Mouse (Mus musculus): Measurements from ENCODE around the gene Avpi1. TPM values are rescaled to one million over a fixed set of nuclear protein-coding genes. Genes with fewer than 3 reads are reported as not detected.

Gene Avpi1
- polyA plus RNA-seq (2014; fragmentation: Illumina TruSeq; extraction: RNeasy Lipid Tissue Mini Kit (QIAGEN cat#74804); ENCODE audit: low read depth, low replicate concordance), result 31.0 TPM

GRCm38 (mm10) chr19:42128787-42129508, at the start of gene Avpi1:
TSS of gene Avpi1 (minus strand) at chr19:42129059.

GRCm38 (mm10) chr19:42163764-42164163, 34.9 kb upstream of the Avpi1 start, which contains the start of gene Zfyve27:
TSS of gene Zfyve27 (plus strand) at chr19:42163951.

DNA sequence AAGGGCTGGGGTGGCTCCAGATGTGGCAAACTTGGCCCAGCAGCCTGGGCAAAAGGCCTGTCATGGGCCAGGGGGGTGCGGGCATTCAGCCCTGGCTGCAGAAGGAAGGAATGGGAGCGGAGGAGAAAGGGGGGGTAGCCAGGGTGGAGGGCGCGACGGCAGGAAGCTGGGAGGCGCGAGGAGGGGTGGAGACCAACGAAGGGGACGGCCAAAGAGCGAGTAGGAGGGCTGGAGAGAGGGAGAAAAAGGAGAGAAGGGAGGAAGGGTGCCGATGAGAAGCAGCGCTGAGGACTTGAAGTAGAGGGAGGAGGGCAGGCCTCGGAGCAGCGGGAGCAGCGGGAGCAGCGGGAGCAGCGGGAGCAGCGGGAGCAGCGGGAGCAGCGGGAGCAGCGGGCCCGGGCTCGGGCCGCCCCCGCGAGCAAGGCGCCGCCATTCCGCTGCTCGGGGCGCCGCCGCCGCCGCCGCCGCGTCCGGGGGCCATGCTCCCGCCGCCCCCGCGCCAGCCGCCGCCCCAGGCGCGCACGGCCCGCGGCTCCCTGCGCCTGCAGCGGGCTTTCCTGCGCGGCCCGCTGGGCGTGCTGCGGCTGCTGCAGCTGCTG, 18.4 kb upstream of the Avpi1 start, which contains the start of gene Marveld1:
Gene Marveld1 (plus strand): TSS at position 231 of the 599 bp plus-strand sequence.

DNA sequence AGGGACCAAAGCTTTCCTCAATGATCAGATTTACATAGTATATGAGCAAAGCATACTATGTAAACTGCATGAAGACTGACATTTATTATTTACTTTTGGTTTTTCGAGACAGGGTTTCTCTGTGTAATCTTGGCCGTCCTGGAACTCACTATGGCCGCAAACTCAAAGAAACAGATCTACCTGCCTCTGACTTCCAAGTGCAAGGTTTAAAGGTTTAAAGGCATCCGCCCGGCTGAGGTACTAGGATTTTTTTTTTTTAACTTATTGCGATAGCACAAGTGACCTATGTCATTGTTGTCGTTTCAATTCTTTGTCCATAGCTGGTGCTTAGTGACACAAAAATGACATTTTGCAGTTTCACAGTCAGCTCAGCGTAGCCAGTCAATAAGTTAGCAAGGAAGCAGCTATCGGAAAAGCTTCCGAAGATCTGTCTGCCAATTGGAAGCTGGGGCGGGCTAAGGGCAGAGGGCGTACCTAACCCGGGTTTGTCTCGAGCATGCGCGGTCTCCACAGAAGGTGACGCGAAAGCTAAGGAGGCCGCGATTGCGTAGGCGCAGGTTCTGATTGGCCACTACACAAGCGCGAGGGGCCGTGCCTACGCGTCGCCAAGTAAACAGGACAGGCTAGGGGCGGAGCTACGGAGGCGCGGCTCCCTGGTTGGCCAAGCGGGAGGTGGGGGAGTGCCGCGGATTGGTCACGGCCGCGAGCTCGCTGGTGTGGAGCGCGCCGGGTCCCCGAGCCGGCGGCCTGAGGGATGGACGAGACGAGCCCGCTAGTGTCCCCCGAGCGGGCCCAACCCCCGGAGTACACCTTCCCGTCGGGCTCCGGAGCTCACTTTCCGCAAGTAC, 38.9 kb downstream of the Avpi1 start, which contains the start of gene Pi4k2a:
Gene Pi4k2a (plus strand): TSS at position 723 of the 848 bp plus-strand sequence.

DNA sequence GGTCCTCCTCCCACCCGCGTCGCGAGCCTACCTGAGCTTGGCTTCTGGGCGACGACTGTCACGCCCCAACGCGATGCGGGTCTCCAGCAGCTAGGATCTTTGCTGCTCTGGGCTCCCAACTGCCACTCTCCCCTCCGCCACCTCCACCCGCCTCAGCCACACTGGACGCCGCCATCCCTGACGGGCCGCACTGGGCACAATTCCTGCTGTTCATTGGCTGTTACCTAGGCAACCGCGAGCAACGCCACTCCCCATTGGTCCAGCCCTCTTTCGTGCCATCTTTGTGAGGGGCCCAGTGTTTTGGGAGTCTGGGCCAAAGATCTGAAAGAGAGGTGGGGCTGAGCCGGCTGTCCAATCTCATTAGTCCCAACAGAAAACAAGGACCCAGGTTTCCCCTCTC, 42.7 kb downstream of the Avpi1 start, which contains the start of gene Morn4:
Gene Morn4 (minus strand): TSS at position 192 of the 400 bp plus-strand sequence.

Other genes starting within 250 kb of the Avpi1 start
- gene Rrp12, start 232.9 kb downstream of the Avpi1 start, polyA plus RNA-seq (2014; fragmentation: Illumina TruSeq; extraction: RNeasy Lipid Tissue Mini Kit (QIAGEN cat#74804); ENCODE audit: low read depth, low replicate concordance), result 5.9 TPM
- gene Pgam1, start 217.1 kb downstream of the Avpi1 start, polyA plus RNA-seq (2014; fragmentation: Illumina TruSeq; extraction: RNeasy Lipid Tissue Mini Kit (QIAGEN cat#74804); ENCODE audit: low read depth, low replicate concordance), result 174 TPM
- gene Exosc1, start 195.6 kb downstream of the Avpi1 start, polyA plus RNA-seq (2014; fragmentation: Illumina TruSeq; extraction: RNeasy Lipid Tissue Mini Kit (QIAGEN cat#74804); ENCODE audit: low read depth, low replicate concordance), result 25.6 TPM
- gene Zdhhc16, start 195.6 kb downstream of the Avpi1 start, polyA plus RNA-seq (2014; fragmentation: Illumina TruSeq; extraction: RNeasy Lipid Tissue Mini Kit (QIAGEN cat#74804); ENCODE audit: low read depth, low replicate concordance), result 39.8 TPM
- gene Mms19, start 147.9 kb downstream of the Avpi1 start, polyA plus RNA-seq (2014; fragmentation: Illumina TruSeq; extraction: RNeasy Lipid Tissue Mini Kit (QIAGEN cat#74804); ENCODE audit: low read depth, low replicate concordance), result 31.2 TPM
- 18.2 TPM for gene Ubtd1, start 147.3 kb downstream of the Avpi1 start, polyA plus RNA-seq (2014; fragmentation: Illumina TruSeq; extraction: RNeasy Lipid Tissue Mini Kit (QIAGEN cat#74804); ENCODE audit: low read depth, low replicate concordance)
- not detected for gene Ankrd2, start 93.1 kb downstream of the Avpi1 start, polyA plus RNA-seq (2014; fragmentation: Illumina TruSeq; extraction: RNeasy Lipid Tissue Mini Kit (QIAGEN cat#74804); ENCODE audit: low read depth, low replicate concordance)
- gene Hoga1, start 83.4 kb downstream of the Avpi1 start, polyA plus RNA-seq (2014; fragmentation: Illumina TruSeq; extraction: RNeasy Lipid Tissue Mini Kit (QIAGEN cat#74804); ENCODE audit: low read depth, low replicate concordance), result 11.6 TPM
- 57.8 TPM for gene 4933411K16Rik, start 76.8 kb downstream of the Avpi1 start, polyA plus RNA-seq (2014; fragmentation: Illumina TruSeq; extraction: RNeasy Lipid Tissue Mini Kit (QIAGEN cat#74804); ENCODE audit: low read depth, low replicate concordance)
- 15.0 TPM for gene Morn4, start 42.7 kb downstream of the Avpi1 start, polyA plus RNA-seq (2014; fragmentation: Illumina TruSeq; extraction: RNeasy Lipid Tissue Mini Kit (QIAGEN cat#74804); ENCODE audit: low read depth, low replicate concordance)
- gene Pi4k2a, start 38.6 kb downstream of the Avpi1 start, polyA plus RNA-seq (2014; fragmentation: Illumina TruSeq; extraction: RNeasy Lipid Tissue Mini Kit (QIAGEN cat#74804); ENCODE audit: low read depth, low replicate concordance), result 26.9 TPM
- gene Marveld1, start 18.3 kb upstream of the Avpi1 start, polyA plus RNA-seq (2014; fragmentation: Illumina TruSeq; extraction: RNeasy Lipid Tissue Mini Kit (QIAGEN cat#74804); ENCODE audit: low read depth, low replicate concordance), result 32.6 TPM
- 41.7 TPM for gene Zfyve27, start 34.9 kb upstream of the Avpi1 start, polyA plus RNA-seq (2014; fragmentation: Illumina TruSeq; extraction: RNeasy Lipid Tissue Mini Kit (QIAGEN cat#74804); ENCODE audit: low read depth, low replicate concordance)
- 9.2 TPM for gene Sfrp5, start 73.2 kb upstream of the Avpi1 start, polyA plus RNA-seq (2014; fragmentation: Illumina TruSeq; extraction: RNeasy Lipid Tissue Mini Kit (QIAGEN cat#74804); ENCODE audit: low read depth, low replicate concordance)
- 0.27 TPM for gene Golga7b, start 118.5 kb upstream of the Avpi1 start, polyA plus RNA-seq (2014; fragmentation: Illumina TruSeq; extraction: RNeasy Lipid Tissue Mini Kit (QIAGEN cat#74804); ENCODE audit: low read depth, low replicate concordance)